In the genomic region with DNA sequence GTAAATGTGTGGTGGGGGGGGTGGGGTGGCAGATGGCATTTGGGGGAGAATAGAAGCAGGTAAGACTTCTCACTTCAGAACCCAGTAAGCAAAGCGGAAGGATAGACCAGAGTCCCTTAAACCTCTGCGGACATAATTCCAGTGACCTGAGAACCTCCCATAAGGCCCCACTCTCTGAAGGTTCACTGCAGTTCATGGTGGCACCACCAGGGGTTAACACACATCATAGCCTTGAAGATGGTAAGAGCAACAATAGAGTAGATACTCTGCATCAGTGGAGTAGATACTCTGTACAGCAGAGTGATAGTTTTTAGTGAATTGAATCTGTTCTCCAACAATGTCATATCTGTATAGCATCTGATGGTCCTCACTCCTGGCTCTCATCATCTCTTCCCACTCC, we compare ENCODE assay signal across 18 mouse cellular contexts. TPM values are rescaled to one million over a fixed set of nuclear protein-coding genes. Genes with fewer than 3 reads are reported as not detected.
A peak's percentile ranks its signal among the peaks of the same experiment; 100 is the strongest.
DNase-seq lines count a peak whose midpoint lies in the region; ATAC-seq and TF ChIP-seq lines count a peak whose summit lies in the region.
"Had no signal": no experiment of that assay in that cellular context is flagged by ENCODE, and none has a peak within 500 bp of the region (broad histone marks: within the 10 kb centered on the region; RNA-seq: fewer than 3 reads in every experiment).

No protein-coding gene starts in this region.

- DNase-seq in CD4-positive, CD25-positive, alpha-beta regulatory T cell, adult 2 months (ENCODE audit: low read depth, low spot score), result peak; percentile 58
- no peak for DNase-seq in left cerebral cortex, adult 2 months (ENCODE audit: extremely low spot score in 1 of 2, low spot score in 2 of 2)
- DNase-seq in left cerebral cortex, postnatal 4 days, result no peak
- peak; percentile 29 for DNase-seq in A20 (ENCODE audit: low read depth, low spot score)
- DNase-seq in T-cell, adult 2 months (ENCODE audit: low spot score), result peak; percentile 11
- no peak for DNase-seq in left cerebral cortex, postnatal 10 days (ENCODE audit: extremely low spot score in 1 of 2, low spot score in 2 of 2)
- DNase-seq: cerebellum, adult 11 months; heart, postnatal 36 days; kidney, adult 11 months had no signal

- no peak overlapping the region for H3K4me3 ChIP-seq in left cerebral cortex, adult 2 months
- H3K4me3 ChIP-seq: liver, embryonic 15.5 days; stomach, embryonic 15.5 days had no signal

- intact Hi-C loops in left cerebral cortex, adult 2 months (cut with DNase I), result loop anchor here (10.0 kb wide), 1 partner anchor 581 kb away; a partner anchor contains a TSS
- intact Hi-C loops in left cerebral cortex, postnatal 4 days (cut with DNase I), result no loop called here
- intact Hi-C loops in left cerebral cortex, postnatal 10 days (cut with DNase I), result no loop called here

- H3K27ac ChIP-seq in left cerebral cortex, adult 2 months, result no peak overlapping the region
- H3K27ac ChIP-seq: liver, embryonic 15.5 days; stomach, embryonic 15.5 days had no signal

- TF ChIP-seq CTCF in left cerebral cortex, adult 2 months (IDR thresholded peaks at IDR 0.05), result peak; percentile 33

- ATAC-seq in CD4-positive, CD25-positive, alpha-beta regulatory T cell, adult 4 months, result no peak
- ATAC-seq in megakaryocyte-erythroid progenitor cell, adult 5-6 weeks (replicated peaks; ENCODE audit: low FRiP score, low TSS enrichment, poor library complexity, severe bottlenecking), result no peak

RNA-seq across cellular contexts. Expression of a gene that starts 4.4 kb away (rescaled TPM):
- 100 to 1,000 TPM; 134 to 149 TPM for polyA plus RNA-seq in CD4-positive, CD25-positive, alpha-beta regulatory T cell, adult 4 months (2017; shearing (Covaris generic))
- total RNA-seq in left cerebral cortex, adult 2 months (2021), result 10 to 100 TPM; 15.2 to 20.8 TPM
- total RNA-seq in left cerebral cortex, postnatal 4 days (2021), result 10 to 100 TPM; 13.4 to 16.3 TPM
- 83.4 and 84.1 TPM in 2 replicates for total RNA-seq in megakaryocyte-erythroid progenitor cell, adult 5-6 weeks (2014; fragmentation: Nextera tagmentation)
- total RNA-seq in megakaryocyte-erythroid progenitor cell, adult 5-6 weeks (2017), result 161 and 180 TPM in 2 replicates
- 10 to 100 TPM; 13.3 to 13.6 TPM for total RNA-seq in left cerebral cortex, postnatal 10 days (2021)

RNA-seq across cellular contexts. Expression of a gene that starts 13.3 kb away (rescaled TPM):
- polyA plus RNA-seq in CD4-positive, CD25-positive, alpha-beta regulatory T cell, adult 4 months (2017; shearing (Covaris generic)), result not detected
- total RNA-seq in left cerebral cortex, adult 2 months (2021), result under 1 TPM; 0.21 to 0.61 TPM
- not detected for total RNA-seq in left cerebral cortex, postnatal 4 days (2021)
- total RNA-seq in megakaryocyte-erythroid progenitor cell, adult 5-6 weeks (2014; fragmentation: Nextera tagmentation), result not detected in 2 replicates
- not detected in 2 replicates for total RNA-seq in megakaryocyte-erythroid progenitor cell, adult 5-6 weeks (2017)
- under 1 TPM; 0.21 to 0.34 TPM for total RNA-seq in left cerebral cortex, postnatal 10 days (2021)
- total RNA-seq: adrenal gland, postnatal 4 days; granulocyte monocyte progenitor cell, adult 5-6 weeks; heart, postnatal 36 days; megakaryocyte progenitor cell, adult 5-6 weeks had no signal
- polyA plus RNA-seq: liver, embryonic 15.5 days had no signal

RNA-seq across cellular contexts. Expression of a gene that starts 15.7 kb away (rescaled TPM):
- polyA plus RNA-seq in CD4-positive, CD25-positive, alpha-beta regulatory T cell, adult 4 months (2017; shearing (Covaris generic)), result not detected
- total RNA-seq in left cerebral cortex, adult 2 months (2021), result not detected
- total RNA-seq in left cerebral cortex, postnatal 4 days (2021), result not detected
- not detected in 2 replicates for total RNA-seq in megakaryocyte-erythroid progenitor cell, adult 5-6 weeks (2014; fragmentation: Nextera tagmentation)
- total RNA-seq in megakaryocyte-erythroid progenitor cell, adult 5-6 weeks (2017), result not detected in 2 replicates
- total RNA-seq in left cerebral cortex, postnatal 10 days (2021), result not detected
- total RNA-seq: granulocyte monocyte progenitor cell, adult 5-6 weeks; layer of hippocampus, adult 18-20 months; left cerebral cortex, postnatal 25 days; megakaryocyte progenitor cell, adult 5-6 weeks had no signal
- polyA plus RNA-seq: liver, embryonic 15.5 days; stomach, embryonic 15.5 days had no signal

RNA-seq across cellular contexts. Expression of a gene that starts 53.7 kb away (rescaled TPM):
- polyA plus RNA-seq in CD4-positive, CD25-positive, alpha-beta regulatory T cell, adult 4 months (2017; shearing (Covaris generic)), result not detected
- not detected for total RNA-seq in left cerebral cortex, adult 2 months (2021)
- total RNA-seq in left cerebral cortex, postnatal 4 days (2021), result not detected
- total RNA-seq in megakaryocyte-erythroid progenitor cell, adult 5-6 weeks (2014; fragmentation: Nextera tagmentation), result not detected in 2 replicates
- total RNA-seq in megakaryocyte-erythroid progenitor cell, adult 5-6 weeks (2017), result not detected in 2 replicates
- total RNA-seq in left cerebral cortex, postnatal 10 days (2021), result not detected
- total RNA-seq: granulocyte monocyte progenitor cell, adult 5-6 weeks; layer of hippocampus, adult 18-20 months; left cerebral cortex, postnatal 25 days; megakaryocyte progenitor cell, adult 5-6 weeks had no signal
- polyA plus RNA-seq: liver, embryonic 15.5 days had no signal

Comparison
In these comparisons a context has a peak if more than half of its experiments do, and no peak if none do; other contexts are left out.
1. DNase-seq: peak in CD4-positive, CD25-positive, alpha-beta regulatory T cell, adult 2 months (single experiment), A20 (single experiment) and T-cell, adult 2 months (single experiment); none in left cerebral cortex, adult 2 months (0 of 2), left cerebral cortex, postnatal 4 days (single experiment) and left cerebral cortex, postnatal 10 days (0 of 2).